Mouse (Mus musculus) hematopoietic multipotent progenitor cell, adult 10-12 weeks (in vitro differentiated cells): ENCODE results near the gene Nampt. TPM values are rescaled to one million over a fixed set of nuclear protein-coding genes. Genes with fewer than 3 reads are reported as not detected.

ENCODE experiments used
- polyA plus RNA-seq: library from polyadenylated mRNA; stranded (reverse); fragments of >175 nt; gene quantifications from 2 replicates; pipeline ENCODE4 v1.2.3, GENCODE M21; 2012; ENCODE audit warnings: low replicate concordance

Gene Nampt
- polyA plus RNA-seq, result 10.4 and 14.5 TPM in 2 replicates

GRCm38 (mm10) chr12:32819416-32819815, at the start of gene Nampt:
Nampt (plus strand) TSS chr12:32819545.

Other genes with a start within 250 kb of the Nampt start
- gene Sypl, start 134.3 kb downstream of the Nampt start, polyA plus RNA-seq, result 7.5 and 13.9 TPM in 2 replicates